Mouse (Mus musculus): ENCODE data around the gene Cds1. TPM values are rescaled to one million over a fixed set of nuclear protein-coding genes. Genes with fewer than 3 reads are reported as not detected.

Gene Cds1
- 1 to 10 TPM; 7.3 to 10.0 TPM for total RNA-seq (2021)
- long read RNA-seq, experiment 1, transcript Cds1-201 (13 exons, 3,924 nt), result major isoform, 6 of 12 reads
- long read RNA-seq, experiment 1, partial matches to known transcripts, result 0 of 12 reads
- long read RNA-seq, experiment 1, other reads (novel, unspliced or antisense), result 6 of 12 reads
- long read RNA-seq, experiment 2, transcript Cds1-201 (13 exons, 3,924 nt), result major isoform, 13 of 21 reads
- long read RNA-seq, experiment 2, partial matches to known transcripts, result 1 of 21 reads
- long read RNA-seq, experiment 2, other reads (novel, unspliced or antisense), result 7 of 21 reads

- peak; percentile 37 to 39 for DNase-seq (ENCODE audit: low spot score in 2 of 2)
Measured at GRCm38 (mm10) chr5:101764554-101765347, at the start of gene Cds1. Cds1 (plus strand) TSS chr5:101765130.

- DNase-seq (ENCODE audit: low spot score in 2 of 2), result no peak
Measured at GRCm38 (mm10) chr5:101724216-101724615, 40.7 kb upstream of the Cds1 start.

- DNase-seq (ENCODE audit: low spot score in 2 of 2), result no peak
Measured at GRCm38 (mm10) chr5:101724756-101725155, 40.2 kb upstream of the Cds1 start.

- DNase-seq (ENCODE audit: low spot score in 2 of 2), result no peak
Measured at GRCm38 (mm10) chr5:101725703-101726102, 39.2 kb upstream of the Cds1 start.

- no peak for DNase-seq (ENCODE audit: low spot score in 2 of 2)
Measured at GRCm38 (mm10) chr5:101726371-101726770, 38.6 kb upstream of the Cds1 start.

DNA sequence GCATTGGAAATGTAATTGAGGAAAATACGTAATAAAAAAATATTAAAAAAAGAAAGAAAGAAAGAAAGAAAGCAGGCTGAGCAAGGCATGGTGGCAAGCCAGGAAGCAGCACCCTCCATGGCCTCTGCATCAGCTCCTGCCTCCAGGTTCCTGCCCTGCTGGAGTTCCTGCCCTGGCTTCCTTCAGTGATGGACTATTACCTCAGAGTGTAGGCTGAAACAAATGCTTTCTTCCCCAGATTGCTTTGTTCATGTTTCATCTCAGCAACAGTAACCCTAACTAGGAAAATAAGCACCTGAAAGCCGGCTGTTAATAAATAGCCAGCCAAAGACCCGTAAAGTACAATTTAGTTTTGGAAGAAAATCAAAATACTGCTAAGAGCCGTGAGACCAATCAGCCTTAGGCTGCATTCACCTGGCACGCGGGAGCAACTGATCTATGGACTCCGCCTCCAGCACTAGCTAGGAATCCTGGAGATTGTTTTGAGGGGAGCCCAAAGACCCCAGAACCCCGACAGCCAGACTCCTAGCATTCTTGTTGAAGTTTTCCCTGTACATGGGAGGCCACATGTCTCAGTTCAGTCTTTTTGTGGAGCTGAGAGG lies 36.5 kb upstream of the Cds1 start:
- no peak for DNase-seq (ENCODE audit: low spot score in 2 of 2)

GRCm38 (mm10) chr5:101737341-101737740 lies 27.6 kb upstream of the Cds1 start:
- DNase-seq (ENCODE audit: low spot score in 2 of 2), result no peak

GRCm38 (mm10) chr5:101740471-101741223 lies 24.3 kb upstream of the Cds1 start:
- no peak for DNase-seq (ENCODE audit: low spot score in 2 of 2)

DNA sequence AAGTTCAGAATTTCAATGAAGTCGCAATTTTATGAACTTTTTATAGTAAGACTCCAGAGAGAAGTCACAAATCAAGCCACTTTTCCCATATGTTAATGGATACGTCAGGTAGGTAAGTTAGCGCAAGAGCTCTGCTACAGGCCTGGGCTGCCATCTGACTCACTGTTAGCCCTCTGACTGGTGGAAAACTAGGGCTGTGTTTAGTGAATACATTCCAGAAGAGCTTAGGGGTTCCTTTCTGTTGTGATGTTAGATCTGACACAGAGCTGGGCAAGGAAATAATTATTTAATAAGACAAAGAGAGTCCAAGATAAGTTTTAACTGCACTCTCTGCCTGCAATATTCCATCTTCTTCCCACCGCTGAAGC lies 23.7 kb upstream of the Cds1 start:
- no peak for DNase-seq (ENCODE audit: low spot score in 2 of 2)

GRCm38 (mm10) chr5:101742014-101742413 lies 22.9 kb upstream of the Cds1 start:
- no peak for DNase-seq (ENCODE audit: low spot score in 2 of 2)

- no peak for DNase-seq (ENCODE audit: low spot score in 2 of 2)
Measured at GRCm38 (mm10) chr5:101742425-101742824, 22.5 kb upstream of the Cds1 start.

DNA sequence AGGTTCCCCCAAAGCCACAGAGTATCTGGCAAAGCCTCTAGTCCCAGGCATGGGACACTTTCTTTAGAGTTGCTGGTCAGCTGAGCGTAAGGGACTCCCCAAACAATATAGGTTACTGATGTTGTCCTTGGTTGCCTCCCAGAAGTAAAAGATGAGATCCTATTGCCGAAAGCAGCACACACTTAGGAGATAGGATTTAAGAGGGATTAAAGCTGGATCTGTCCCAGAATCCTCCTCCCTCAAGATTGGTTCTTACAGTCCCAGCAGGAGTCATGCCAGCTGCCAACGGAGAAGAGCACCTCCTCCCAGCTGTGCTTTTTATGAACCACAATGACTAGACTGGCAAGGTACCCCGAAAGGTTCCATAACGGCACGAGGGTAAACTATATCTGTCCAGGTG lies 20.0 kb upstream of the Cds1 start:
- no peak for DNase-seq (ENCODE audit: low spot score in 2 of 2)

DNA sequence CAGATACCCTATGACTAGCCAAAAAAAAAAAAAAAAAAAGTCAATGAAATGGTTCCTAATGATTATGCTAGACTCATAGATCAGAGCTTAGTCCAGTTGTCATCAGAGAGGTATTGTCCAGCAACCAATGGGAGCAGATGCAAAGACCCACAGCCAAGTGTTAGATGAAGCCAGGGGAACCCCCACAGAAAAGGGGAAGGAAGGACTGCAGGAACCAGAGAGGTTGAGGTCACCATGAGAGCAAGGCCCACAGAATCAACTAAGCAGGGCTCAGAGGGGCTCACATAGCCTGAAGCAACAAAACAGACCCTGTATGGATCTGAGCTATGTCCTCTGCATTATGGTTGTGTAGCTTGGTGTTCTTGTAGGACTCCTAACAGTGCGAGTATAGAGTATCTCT lies 11.2 kb upstream of the Cds1 start:
- no peak for DNase-seq (ENCODE audit: low spot score in 2 of 2)

- DNase-seq (ENCODE audit: low spot score in 2 of 2), result no peak
Measured at GRCm38 (mm10) chr5:101757669-101758068, 7.3 kb upstream of the Cds1 start.

DNA sequence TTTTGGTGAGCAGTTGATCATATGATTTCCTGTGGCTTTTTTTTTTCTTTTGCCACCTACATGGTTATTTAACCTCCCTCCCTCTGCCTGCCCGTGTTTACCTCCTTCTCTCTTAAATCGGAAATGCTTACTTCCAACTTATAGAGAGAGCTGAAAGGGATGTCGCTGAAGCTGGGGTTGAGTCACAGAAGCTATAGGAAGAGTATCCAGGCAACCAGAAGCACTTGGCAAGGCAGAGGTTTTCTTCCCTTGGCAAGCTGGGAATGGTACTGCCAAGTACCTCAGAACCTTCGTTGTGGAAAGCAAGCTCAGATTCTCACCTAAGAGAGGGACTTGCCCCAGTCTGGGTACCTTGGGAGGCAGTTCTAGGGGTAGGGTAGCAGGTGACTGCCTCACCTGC lies 3.2 kb upstream of the Cds1 start:
- no peak for DNase-seq (ENCODE audit: low spot score in 2 of 2)

DNA sequence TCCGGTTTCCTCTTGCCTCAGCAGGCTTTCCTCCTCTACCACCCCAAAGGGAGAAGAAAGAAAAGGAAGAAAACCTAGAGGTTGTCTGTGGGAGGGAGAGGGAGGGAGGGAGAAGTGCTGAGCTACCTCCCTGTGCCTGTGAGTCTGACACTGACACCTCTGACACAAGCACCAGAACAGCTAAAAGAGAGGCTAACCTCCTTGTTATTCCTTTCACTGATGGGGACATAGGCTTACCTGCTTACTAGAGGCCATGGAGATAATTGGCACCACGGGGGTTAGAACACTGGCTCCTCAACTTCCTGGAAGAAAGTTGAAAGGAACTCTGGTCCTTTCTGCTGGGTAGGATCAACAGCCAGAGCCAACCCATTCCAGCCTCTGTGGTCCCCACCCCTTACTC lies 1.4 kb upstream of the Cds1 start:
- DNase-seq (ENCODE audit: low spot score in 2 of 2), result no peak

- peak in 1 of 2 experiments; percentile 10 for DNase-seq (ENCODE audit: low spot score in 2 of 2)
Measured at GRCm38 (mm10) chr5:101765390-101765901, 516 bp downstream of the Cds1 start.

- DNase-seq (ENCODE audit: low spot score in 2 of 2), result no peak
Measured at GRCm38 (mm10) chr5:101766248-101766647, 1.3 kb downstream of the Cds1 start.

DNA sequence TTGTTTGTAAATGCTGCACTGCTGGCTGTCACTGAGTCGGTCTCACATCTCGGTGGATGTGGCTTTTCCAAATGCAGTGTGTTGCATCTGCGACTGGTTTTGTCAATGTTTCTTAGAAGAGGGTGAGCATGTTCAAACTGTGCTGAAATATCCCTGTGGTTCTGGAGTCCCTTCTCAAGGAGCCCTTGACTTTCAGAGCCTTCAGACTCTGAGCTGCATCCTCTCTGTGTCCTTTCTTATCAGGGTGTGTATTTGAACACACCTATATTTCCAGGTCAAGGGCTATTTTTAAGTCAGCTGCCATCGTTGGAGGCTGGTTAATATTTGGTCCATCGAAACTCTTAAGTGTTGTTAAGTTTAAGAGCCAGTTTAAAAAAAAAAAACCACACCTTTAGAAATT lies 2.2 kb downstream of the Cds1 start:
- DNase-seq (ENCODE audit: low spot score in 2 of 2), result no peak

GRCm38 (mm10) chr5:101767486-101767885 lies 2.6 kb downstream of the Cds1 start:
- DNase-seq (ENCODE audit: low spot score in 2 of 2), result no peak

GRCm38 (mm10) chr5:101768558-101768957 lies 3.6 kb downstream of the Cds1 start:
- DNase-seq (ENCODE audit: low spot score in 2 of 2), result no peak
